Mouse (Mus musculus): ENCODE results near the gene Palld.

- no peak for TF ChIP-seq TAL1 (IDR thresholded peaks at IDR 0.05; ENCODE audit: low read length)
- no peak for TF ChIP-seq GATA1 (IDR thresholded peaks at IDR 0.05; ENCODE audit: low read length)
These were observed 329.1 kb downstream of the Palld start for GRCm38 (mm10) chr8:61573179-61573937.
